Mouse (Mus musculus): ENCODE results near the gene Slc35c2. TPM values are rescaled to one million over a fixed set of nuclear protein-coding genes. Genes with fewer than 3 reads are reported as not detected.

Gene Slc35c2
- polyA plus RNA-seq, 1 experiment from 2014 or later, result 62.4 TPM

- Histone ChIP-seq H3K9me3 (ENCODE audit: low read length) (no peaks in the 10 kb centered on the region; the same call in 1 of the 2 replicates), H3K9ac (replicated peaks; ENCODE audit: low read length) (no peak overlapping the region), H3K4me3 (ENCODE audit: low read length) (no peak overlapping the region), H3K4me2 (replicated peaks; ENCODE audit: low read depth, low read length) (no peak overlapping the region), H3K27me3 (ENCODE audit: insufficient read depth, low read length) (peaks cover 61% of the 10 kb centered on the region), H3K27ac (ENCODE audit: low read length) (no peak overlapping the region), H3K4me1 (ENCODE audit: insufficient read depth, low read length) (peaks cover 8% of the 10 kb centered on the region), H3K36me3 (ENCODE audit: insufficient read depth, low read length) (no peaks in the 10 kb centered on the region)
- ATAC-seq (ENCODE audit: low FRiP score, low TSS enrichment), result no peak
- 19% methylated on average over 11 of the region's 11 CpGs for WGBS
Measured at GRCm38 (mm10) chr2:165246349-165246748, 41.3 kb downstream of the Slc35c2 start.

GRCm38 (mm10) chr2:165243122-165243720 is 44.4 kb downstream of the Slc35c2 start:
- no peaks in the 10 kb centered on the region; the same call in 1 of the 2 replicates for H3K9me3 ChIP-seq (ENCODE audit: low read length)
- H3K4me1 ChIP-seq (ENCODE audit: insufficient read depth, low read length), result peaks cover 8% of the 10 kb centered on the region
- H3K27me3 ChIP-seq (ENCODE audit: insufficient read depth, low read length), result peaks cover 90% of the 10 kb centered on the region
- no peaks in the 10 kb centered on the region for H3K36me3 ChIP-seq (ENCODE audit: insufficient read depth, low read length)
- no peak for ATAC-seq (ENCODE audit: low FRiP score, low TSS enrichment)
- no peak overlapping the region for H3K4me2 ChIP-seq (replicated peaks; ENCODE audit: low read depth, low read length)
- H3K9ac ChIP-seq (replicated peaks; ENCODE audit: low read length), result no peak overlapping the region
- WGBS, result 7% methylated on average over 11 of the region's 11 CpGs
- H3K4me3 ChIP-seq (ENCODE audit: low read length), result no peak overlapping the region
- H3K27ac ChIP-seq (ENCODE audit: low read length), result no peak overlapping the region

- WGBS, result under 1% methylated on average over 11 of the region's 13 CpGs
- no peak overlapping the region for H3K4me2 ChIP-seq (replicated peaks; ENCODE audit: low read depth, low read length)
- H3K27me3 ChIP-seq (ENCODE audit: insufficient read depth, low read length), result peaks cover 92% of the 10 kb centered on the region
- no peak overlapping the region for H3K4me3 ChIP-seq (ENCODE audit: low read length)
- ATAC-seq (ENCODE audit: low FRiP score, low TSS enrichment), result no peak
- no peaks in the 10 kb centered on the region; the same call in 1 of the 2 replicates for H3K9me3 ChIP-seq (ENCODE audit: low read length)
- peaks cover 8% of the 10 kb centered on the region for H3K4me1 ChIP-seq (ENCODE audit: insufficient read depth, low read length)
- H3K36me3 ChIP-seq (ENCODE audit: insufficient read depth, low read length), result no peaks in the 10 kb centered on the region
- H3K9ac ChIP-seq (replicated peaks; ENCODE audit: low read length), result no peak overlapping the region
- no peak overlapping the region for H3K27ac ChIP-seq (ENCODE audit: low read length)
Measured at GRCm38 (mm10) chr2:165242575-165242974, 45.1 kb downstream of the Slc35c2 start.

- WGBS, result 50% methylated on average over 7 of the region's 7 CpGs
- Histone ChIP-seq H3K36me3 (ENCODE audit: insufficient read depth, low read length) (no peaks in the 10 kb centered on the region), H3K27ac (ENCODE audit: low read length) (no peak overlapping the region), H3K4me3 (ENCODE audit: low read length) (no peak overlapping the region), H3K4me1 (ENCODE audit: insufficient read depth, low read length) (peaks cover 8% of the 10 kb centered on the region), H3K4me2 (replicated peaks; ENCODE audit: low read depth, low read length) (no peak overlapping the region), H3K27me3 (ENCODE audit: insufficient read depth, low read length) (peaks cover 91% of the 10 kb centered on the region), H3K9ac (replicated peaks; ENCODE audit: low read length) (no peak overlapping the region), H3K9me3 (ENCODE audit: low read length) (no peaks in the 10 kb centered on the region; the same call in 1 of the 2 replicates)
- no peak for ATAC-seq (ENCODE audit: low FRiP score, low TSS enrichment)
Measured at GRCm38 (mm10) chr2:165241786-165242185, 45.9 kb downstream of the Slc35c2 start.

- no peak overlapping the region for H3K4me2 ChIP-seq (replicated peaks; ENCODE audit: low read depth, low read length)
- 28% methylated on average over 8 of the region's 8 CpGs for WGBS
- no peak overlapping the region for H3K4me3 ChIP-seq (ENCODE audit: low read length)
- peaks cover 10% of the 10 kb centered on the region for H3K4me1 ChIP-seq (ENCODE audit: insufficient read depth, low read length)
- ATAC-seq (ENCODE audit: low FRiP score, low TSS enrichment), result no peak
- H3K9ac ChIP-seq (replicated peaks; ENCODE audit: low read length), result no peak overlapping the region
- H3K27me3 ChIP-seq (ENCODE audit: insufficient read depth, low read length), result peaks cover 93% of the 10 kb centered on the region
- H3K27ac ChIP-seq (ENCODE audit: low read length), result no peak overlapping the region
- H3K36me3 ChIP-seq (ENCODE audit: insufficient read depth, low read length), result no peaks in the 10 kb centered on the region
- no peaks in the 10 kb centered on the region; the same call in 1 of the 2 replicates for H3K9me3 ChIP-seq (ENCODE audit: low read length)
Measured at GRCm38 (mm10) chr2:165240371-165240770, 47.3 kb downstream of the Slc35c2 start.

GRCm38 (mm10) chr2:165239533-165240144 is 48.0 kb downstream of the Slc35c2 start:
- no peak overlapping the region for H3K9ac ChIP-seq (replicated peaks; ENCODE audit: low read length)
- H3K27ac ChIP-seq (ENCODE audit: low read length), result no peak overlapping the region
- ATAC-seq (ENCODE audit: low FRiP score, low TSS enrichment), result no peak
- H3K4me1 ChIP-seq (ENCODE audit: insufficient read depth, low read length), result peaks cover 18% of the 10 kb centered on the region
- H3K9me3 ChIP-seq (ENCODE audit: low read length), result no peaks in the 10 kb centered on the region
- H3K4me2 ChIP-seq (replicated peaks; ENCODE audit: low read depth, low read length), result no peak overlapping the region
- 11% methylated on average over 15 of the region's 15 CpGs for WGBS
- H3K27me3 ChIP-seq (ENCODE audit: insufficient read depth, low read length), result peaks cover 93% of the 10 kb centered on the region
- no peaks in the 10 kb centered on the region for H3K36me3 ChIP-seq (ENCODE audit: insufficient read depth, low read length)
- H3K4me3 ChIP-seq (ENCODE audit: low read length), result no peak overlapping the region

GRCm38 (mm10) chr2:165238416-165239145 is 49.1 kb downstream of the Slc35c2 start:
- Histone ChIP-seq H3K4me3 (ENCODE audit: low read length) (no peak overlapping the region), H3K9ac (replicated peaks; ENCODE audit: low read length) (no peak overlapping the region), H3K4me1 (ENCODE audit: insufficient read depth, low read length) (peaks cover 28% of the 10 kb centered on the region), H3K27ac (ENCODE audit: low read length) (no peak overlapping the region), H3K4me2 (replicated peaks; ENCODE audit: low read depth, low read length) (no peak overlapping the region), H3K27me3 (ENCODE audit: insufficient read depth, low read length) (peaks cover 93% of the 10 kb centered on the region), H3K36me3 (ENCODE audit: insufficient read depth, low read length) (no peaks in the 10 kb centered on the region), H3K9me3 (ENCODE audit: low read length) (no peaks in the 10 kb centered on the region)
- WGBS, result 4% methylated on average over 12 of the region's 12 CpGs
- ATAC-seq (ENCODE audit: low FRiP score, low TSS enrichment), result no peak

- peaks cover 93% of the 10 kb centered on the region for H3K27me3 ChIP-seq (ENCODE audit: insufficient read depth, low read length)
- WGBS, result 0% methylated on average over 42 of the region's 60 CpGs
- H3K9me3 ChIP-seq (ENCODE audit: low read length), result no peaks in the 10 kb centered on the region
- ATAC-seq (ENCODE audit: low FRiP score, low TSS enrichment), result peak; percentile 64
- H3K4me3 ChIP-seq (ENCODE audit: low read length), result peak within 1 kb of the TSS; percentile 64
- peaks cover 25% of the 10 kb centered on the region for H3K4me1 ChIP-seq (ENCODE audit: insufficient read depth, low read length)
- peak within 1 kb of the TSS; percentile 63 for H3K9ac ChIP-seq (replicated peaks; ENCODE audit: low read length)
- H3K36me3 ChIP-seq (ENCODE audit: insufficient read depth, low read length), result no peaks in the 10 kb centered on the region
- no peak within 1 kb of the TSS for H3K27ac ChIP-seq (ENCODE audit: low read length)
- H3K4me2 ChIP-seq (replicated peaks; ENCODE audit: low read depth, low read length), result peak within 1 kb of the TSS; percentile 99
Measured at GRCm38 (mm10) chr2:165234613-165235291, 52.9 kb downstream of the Slc35c2 start, which contains the start of gene Cdh22. Gene Cdh22 (minus strand): TSS chr2:165234853.

GRCm38 (mm10) chr2:165234291-165234612 is 53.4 kb downstream of the Slc35c2 start:
- Histone ChIP-seq H3K4me2 (replicated peaks; ENCODE audit: low read depth, low read length) (peak overlapping the region; percentile 99), H3K9me3 (ENCODE audit: low read length) (no peaks in the 10 kb centered on the region), H3K4me3 (ENCODE audit: low read length) (peak overlapping the region; percentile 64), H3K27ac (ENCODE audit: low read length) (no peak overlapping the region), H3K9ac (replicated peaks; ENCODE audit: low read length) (peak overlapping the region; percentile 63), H3K36me3 (ENCODE audit: insufficient read depth, low read length) (no peaks in the 10 kb centered on the region), H3K27me3 (ENCODE audit: insufficient read depth, low read length) (peaks cover 93% of the 10 kb centered on the region), H3K4me1 (ENCODE audit: insufficient read depth, low read length) (peaks cover 25% of the 10 kb centered on the region)
- ATAC-seq (ENCODE audit: low FRiP score, low TSS enrichment), result peak; percentile 46
- WGBS, result under 1% methylated on average over 41 of the region's 41 CpGs

All from kidney, embryonic 16.5 days (tissue).